Mouse (Mus musculus): Measurements from ENCODE around the gene Padi6. TPM values are rescaled to one million over a fixed set of nuclear protein-coding genes. Genes with fewer than 3 reads are reported as not detected.

The Padi6 gene
- polyA plus RNA-seq, 1 experiment from 2014 or later = 0.12 TPM

DNA sequence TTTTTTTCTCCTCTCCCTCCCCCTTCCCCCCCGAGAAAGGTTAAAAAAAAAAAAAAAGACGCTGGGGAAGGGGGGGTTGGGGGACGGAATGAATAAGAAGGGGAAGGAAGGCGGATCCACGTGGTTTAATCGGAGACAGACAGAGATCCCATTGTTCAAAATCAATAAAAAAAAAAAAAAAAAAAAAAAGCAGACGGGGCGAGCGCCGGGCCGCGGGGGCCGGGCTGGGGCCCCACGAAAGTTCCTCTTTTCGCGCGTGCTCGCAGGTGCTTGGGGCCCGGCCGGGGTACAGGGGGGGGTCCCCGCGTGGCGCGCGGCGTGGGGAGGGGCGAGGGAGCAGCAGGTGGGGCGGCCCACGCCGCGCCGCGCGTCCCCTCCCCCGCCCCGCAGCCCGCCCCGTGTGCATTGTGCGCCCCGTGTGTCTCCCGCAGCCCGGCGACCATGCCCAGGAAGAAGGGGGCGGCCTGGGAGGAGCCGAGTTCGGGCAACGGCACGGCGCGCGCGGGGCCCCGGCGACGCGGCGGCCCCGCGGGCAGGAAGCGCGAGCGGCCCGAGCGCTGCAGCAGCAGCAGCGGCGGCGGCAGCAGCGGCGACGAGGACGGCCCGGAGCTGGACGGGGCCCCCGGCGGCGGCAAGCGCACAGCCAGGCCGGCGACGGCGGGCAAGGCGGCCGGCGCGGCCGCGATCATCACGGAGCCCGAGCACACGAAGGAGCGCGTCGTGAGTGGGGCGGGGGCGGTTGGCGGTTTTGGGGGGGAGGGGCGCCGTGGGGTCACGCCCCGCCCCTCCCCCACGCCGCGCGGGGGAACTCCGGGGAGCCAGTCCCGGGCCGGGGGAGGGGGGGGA lies 40.5 kb downstream of the Padi6 start:
- Histone ChIP-seq H3K4me2 (peak overlapping the region; percentile 87), H3K9me3 (no peaks in the 10 kb centered on the region), H3K27ac (peak overlapping the region; percentile 94), H3K36me3 (replicated peaks) (no peaks in the 10 kb centered on the region), H3K4me1 (peaks cover 51% of the 10 kb centered on the region), H3K9ac (peak overlapping the region; percentile 88), H3K4me3 (peak overlapping the region; percentile 95), H3K27me3 (replicated peaks) (peaks cover 25% of the 10 kb centered on the region)
- under 1% methylated on average over 54 of the region's 107 CpGs for WGBS
- ATAC-seq (replicated peaks) = peak; percentile 19

DNA sequence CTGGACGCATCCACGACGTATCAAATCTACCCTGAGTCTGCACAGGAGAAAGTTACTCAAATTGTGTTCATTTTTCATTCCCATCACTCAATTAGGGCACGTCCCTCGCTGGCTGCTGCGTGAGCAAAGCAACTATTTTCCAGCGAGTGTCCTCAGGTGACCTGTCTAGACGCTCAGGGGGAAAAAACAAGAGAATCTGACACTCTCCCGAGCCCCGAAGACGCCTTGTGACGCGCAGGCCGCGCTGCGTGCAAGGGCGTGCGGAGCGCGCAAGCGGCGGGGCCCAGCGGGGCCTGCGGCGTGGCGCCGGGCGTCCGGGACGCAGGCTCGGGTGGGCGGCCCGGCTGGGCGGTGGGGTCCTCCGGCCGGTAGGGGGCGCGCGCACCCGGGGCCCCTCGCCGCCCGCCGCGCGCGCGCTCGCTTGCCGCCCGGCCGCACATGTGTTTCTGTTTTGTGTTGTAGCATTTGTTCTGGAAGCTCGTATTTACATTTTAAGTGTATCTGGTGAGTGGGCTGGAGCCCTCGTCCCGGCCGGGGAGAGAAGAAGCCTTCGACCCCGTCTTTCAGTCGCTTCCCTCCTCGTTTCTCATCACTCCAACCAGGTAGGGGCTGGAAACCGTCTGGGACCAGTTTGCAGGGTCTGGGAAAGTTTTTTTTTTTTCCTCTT lies 41.3 kb downstream of the Padi6 start:
- peaks cover 25% of the 10 kb centered on the region for H3K27me3 ChIP-seq (replicated peaks)
- H3K9ac ChIP-seq = peak overlapping the region; percentile 88
- peak; percentile 57 for ATAC-seq (replicated peaks)
- under 1% methylated on average over 61 of the region's 61 CpGs for WGBS
- peak overlapping the region; percentile 94 for H3K27ac ChIP-seq
- H3K4me2 ChIP-seq = peak overlapping the region; percentile 87
- H3K36me3 ChIP-seq (replicated peaks) = no peaks in the 10 kb centered on the region
- no peaks in the 10 kb centered on the region for H3K9me3 ChIP-seq
- peaks cover 51% of the 10 kb centered on the region for H3K4me1 ChIP-seq
- H3K4me3 ChIP-seq = peak overlapping the region; percentile 95

DNA sequence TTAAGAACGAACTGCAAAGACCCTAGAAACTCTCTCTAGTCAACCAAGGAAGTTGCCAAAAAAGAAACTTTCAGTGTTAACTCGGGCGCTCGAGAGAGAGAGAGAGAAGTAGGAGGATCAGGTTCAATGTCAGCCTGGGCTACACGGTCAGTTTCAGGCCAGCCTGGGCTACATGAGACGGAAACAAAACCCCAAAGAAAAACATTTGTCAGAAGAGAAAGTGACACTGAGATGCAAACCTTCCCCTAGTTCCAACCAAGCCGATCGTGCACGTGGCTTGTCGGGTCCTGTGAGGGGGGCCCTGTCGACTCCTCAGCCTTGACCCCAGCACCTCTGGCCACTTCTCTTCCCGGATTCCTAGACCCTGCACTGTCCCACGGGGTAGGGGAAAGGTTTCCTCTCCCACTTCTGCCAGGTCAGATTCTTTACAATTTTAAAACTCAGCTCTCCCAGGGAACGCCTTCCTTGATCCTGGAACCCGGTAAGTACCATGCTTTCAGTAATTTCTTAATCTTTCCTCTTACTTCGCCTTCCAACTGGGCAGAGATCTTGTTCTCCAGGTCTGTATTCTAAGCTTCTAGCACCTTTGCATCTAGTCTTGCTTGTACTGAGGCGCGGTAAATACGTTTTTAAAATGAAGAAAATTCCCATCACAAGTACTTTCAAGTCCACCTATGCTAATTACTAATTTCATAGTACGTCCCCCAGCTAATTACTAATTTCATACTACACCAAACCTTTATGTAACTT lies 42.0 kb downstream of the Padi6 start, which contains the start of gene Rcc2:
Rcc2 (plus strand) TSS at position 273 of the 750 bp plus-strand sequence.
- peaks cover 47% of the 10 kb centered on the region for H3K4me1 ChIP-seq
- H3K27ac ChIP-seq = peak within 1 kb of the TSS; percentile 94
- H3K9me3 ChIP-seq = no peaks in the 10 kb centered on the region
- H3K27me3 ChIP-seq (replicated peaks) = peaks cover 25% of the 10 kb centered on the region
- H3K36me3 ChIP-seq (replicated peaks) = no peaks in the 10 kb centered on the region
- peak within 1 kb of the TSS; percentile 87 for H3K4me2 ChIP-seq
- peak within 1 kb of the TSS; percentile 88 for H3K9ac ChIP-seq
- 7% methylated on average over 20 of the region's 20 CpGs for WGBS
- peak within 1 kb of the TSS; percentile 95 for H3K4me3 ChIP-seq
- no peak for ATAC-seq (replicated peaks)

DNA sequence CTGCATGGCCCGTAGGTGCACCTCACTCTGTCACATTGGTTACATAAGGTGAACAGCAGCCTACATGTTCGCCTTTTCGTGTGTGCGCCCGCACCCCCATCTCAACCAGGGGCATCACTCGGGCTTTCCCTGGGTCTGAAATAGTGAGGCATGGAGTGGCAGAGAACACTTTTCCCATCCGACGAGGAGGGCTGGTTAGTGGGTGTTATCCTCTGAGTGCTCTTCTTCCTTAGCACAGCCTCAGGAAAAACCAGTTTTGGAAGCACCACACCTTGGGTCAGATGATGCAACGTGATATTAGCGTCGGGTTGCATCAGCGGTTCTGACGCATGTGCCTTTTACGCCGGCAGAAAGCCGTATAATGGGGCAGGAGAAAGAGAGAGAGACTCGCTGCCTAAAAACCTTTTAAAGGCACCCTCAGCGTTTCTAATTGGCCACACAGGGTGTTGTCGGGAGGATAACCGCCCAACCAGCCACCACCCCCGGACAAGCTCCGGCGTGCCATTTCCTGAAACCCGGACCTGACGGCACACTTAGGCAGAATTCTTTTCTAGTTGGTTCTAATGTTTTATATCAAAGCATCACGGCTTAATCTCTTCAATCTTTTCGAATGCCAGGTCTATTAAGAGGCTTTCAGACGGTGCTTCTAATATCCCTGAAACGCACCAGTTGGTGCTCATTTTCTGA lies 42.9 kb downstream of the Padi6 start:
- Histone ChIP-seq H3K9me3 (no peaks in the 10 kb centered on the region), H3K4me1 (peaks cover 39% of the 10 kb centered on the region), H3K27me3 (replicated peaks) (peaks cover 25% of the 10 kb centered on the region), H3K9ac (no peak overlapping the region), H3K4me2 (peak overlapping the region; percentile 87), H3K4me3 (peak overlapping the region; percentile 25), H3K27ac (no peak overlapping the region), H3K36me3 (replicated peaks) (no peaks in the 10 kb centered on the region)
- ATAC-seq (replicated peaks) = no peak
- 5% methylated on average over 29 of the region's 29 CpGs for WGBS

DNA sequence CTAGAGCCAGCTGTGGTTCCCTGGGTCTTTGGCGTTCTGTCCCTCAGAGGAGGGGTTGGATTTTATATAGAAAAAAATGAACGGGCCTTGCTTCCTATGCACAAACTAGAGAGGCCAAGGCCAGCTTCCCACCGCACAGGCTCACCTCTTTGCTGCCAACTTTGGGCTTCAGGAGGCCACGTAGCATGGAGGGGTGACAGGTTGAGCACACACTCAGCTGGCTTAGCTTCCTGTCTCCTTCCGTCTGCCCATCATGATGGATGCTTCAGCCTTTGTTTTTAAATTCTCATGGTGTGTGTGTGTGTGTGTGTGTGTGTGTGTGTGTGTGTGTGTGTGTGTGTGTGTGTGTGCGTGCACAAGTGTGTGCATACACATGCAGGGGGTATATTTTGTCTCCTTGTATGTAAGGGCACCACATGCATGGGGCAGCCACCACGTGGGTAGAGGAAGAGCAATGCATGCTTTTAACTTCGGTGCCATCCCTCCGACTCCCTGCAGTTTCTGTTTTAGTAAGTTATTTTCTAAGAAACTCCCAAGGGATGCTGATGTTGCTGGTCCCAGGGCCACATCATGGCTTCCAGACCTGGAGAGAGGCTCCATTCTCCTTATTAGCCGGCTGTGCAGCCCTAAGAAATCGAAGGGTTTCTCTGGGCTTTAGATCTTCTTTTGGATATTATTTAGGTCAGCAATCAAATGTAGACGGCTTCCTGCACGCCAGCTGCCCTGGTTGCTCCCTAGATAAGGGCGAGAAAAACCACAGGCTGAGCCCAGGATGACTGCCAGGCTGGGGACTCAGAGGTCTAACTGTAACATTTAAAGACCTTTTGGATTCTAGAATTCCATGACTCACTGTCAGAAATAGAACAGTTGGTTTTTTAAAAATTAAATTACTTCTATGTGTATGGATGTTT lies 46.5 kb downstream of the Padi6 start:
- Histone ChIP-seq H3K9ac (no peak overlapping the region), H3K27me3 (replicated peaks) (peaks cover 25% of the 10 kb centered on the region), H3K4me1 (peaks cover 18% of the 10 kb centered on the region), H3K27ac (no peak overlapping the region), H3K4me2 (no peak overlapping the region), H3K36me3 (replicated peaks) (no peaks in the 10 kb centered on the region), H3K4me3 (no peak overlapping the region), H3K9me3 (no peaks in the 10 kb centered on the region)
- no peak for ATAC-seq (replicated peaks)
- 79% methylated on average over 13 of the region's 14 CpGs for WGBS

DNA sequence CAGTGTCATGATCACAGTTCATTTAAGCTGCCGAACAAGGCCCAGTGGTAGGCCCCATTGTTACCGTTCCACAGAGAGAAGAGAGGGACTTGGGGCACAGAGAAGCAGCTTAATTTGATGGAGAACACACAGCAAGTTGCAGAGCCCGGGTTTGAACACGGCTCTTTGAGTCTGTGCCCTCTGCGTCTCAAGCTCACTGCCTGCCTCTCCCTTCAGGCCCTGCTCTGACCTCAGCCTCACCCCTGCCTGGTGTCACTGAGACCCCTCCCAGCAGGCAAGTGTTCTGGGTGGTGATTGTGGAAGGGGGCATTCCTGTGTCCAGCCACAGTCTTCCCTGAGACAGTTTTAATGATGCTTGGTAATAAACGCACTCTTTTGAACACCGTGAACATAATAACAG lies 47.3 kb downstream of the Padi6 start:
- ATAC-seq (replicated peaks) = no peak
- H3K9me3 ChIP-seq = no peaks in the 10 kb centered on the region
- no peak overlapping the region for H3K9ac ChIP-seq
- no peaks in the 10 kb centered on the region for H3K36me3 ChIP-seq (replicated peaks)
- no peak overlapping the region for H3K27ac ChIP-seq
- 73% methylated on average over 7 of the region's 7 CpGs for WGBS
- H3K4me2 ChIP-seq = no peak overlapping the region
- H3K4me3 ChIP-seq = no peak overlapping the region
- H3K27me3 ChIP-seq (replicated peaks) = peaks cover 17% of the 10 kb centered on the region
- H3K4me1 ChIP-seq = peaks cover 10% of the 10 kb centered on the region; the same call in 1 of the 2 replicates

DNA sequence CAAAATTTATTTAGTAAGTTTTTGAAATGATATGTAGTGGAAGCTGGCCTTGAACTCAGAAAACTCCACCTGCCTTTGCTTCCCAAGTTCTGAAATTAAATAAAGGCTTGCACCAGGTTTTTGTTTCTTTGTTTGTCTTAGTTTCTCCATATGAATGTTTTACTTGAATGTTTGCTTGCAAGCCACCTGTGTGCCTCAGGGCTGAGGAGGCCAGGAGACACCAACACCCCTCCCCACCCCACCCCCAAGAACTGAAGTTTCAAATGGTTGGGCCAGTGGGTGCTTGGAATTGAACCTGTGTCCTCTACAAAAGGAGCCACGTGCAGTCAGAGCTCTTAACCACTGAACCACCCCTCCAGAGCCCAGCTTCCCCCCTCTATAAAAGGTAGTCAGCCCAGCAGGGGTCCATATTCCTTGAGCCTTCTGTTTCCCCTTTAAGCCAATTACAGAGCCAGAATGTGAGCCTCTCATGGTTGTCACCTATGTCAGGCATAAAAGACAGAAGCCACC lies 47.8 kb downstream of the Padi6 start:
- Histone ChIP-seq H3K27ac (no peak overlapping the region), H3K9ac (no peak overlapping the region), H3K27me3 (replicated peaks) (peaks cover 16% of the 10 kb centered on the region), H3K4me1 (peaks cover 5% of the 10 kb centered on the region; the same call in 1 of the 2 replicates), H3K4me2 (no peak overlapping the region), H3K36me3 (replicated peaks) (no peaks in the 10 kb centered on the region), H3K4me3 (no peak overlapping the region), H3K9me3 (no peaks in the 10 kb centered on the region)
- WGBS = 12% methylated on average over 1 of the region's 1 CpGs
- ATAC-seq (replicated peaks) = no peak

DNA sequence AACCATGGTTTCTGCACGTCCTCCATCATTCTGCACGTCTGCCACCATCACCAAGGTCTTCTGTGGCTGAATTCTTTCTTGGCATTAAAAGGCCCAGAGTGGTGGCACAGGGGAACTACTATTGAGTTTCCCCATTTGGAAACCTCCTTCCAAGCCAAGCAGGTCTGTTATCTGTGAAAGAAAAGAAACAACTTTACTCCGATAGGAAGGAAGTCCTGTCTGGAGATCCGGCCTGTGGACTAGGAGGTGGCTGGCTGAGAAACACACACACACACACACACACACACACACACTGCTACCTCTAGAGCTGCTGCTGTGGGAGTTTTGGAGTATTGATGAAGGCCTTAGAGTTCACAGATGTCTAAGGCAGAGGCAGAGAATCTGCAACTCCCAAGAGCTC lies 48.9 kb downstream of the Padi6 start:
- Histone ChIP-seq H3K4me3 (no peak overlapping the region), H3K36me3 (replicated peaks) (no peaks in the 10 kb centered on the region), H3K4me2 (no peak overlapping the region), H3K4me1 (no peaks in the 10 kb centered on the region), H3K9ac (no peak overlapping the region), H3K27me3 (replicated peaks) (peaks cover 7% of the 10 kb centered on the region), H3K9me3 (no peaks in the 10 kb centered on the region), H3K27ac (no peak overlapping the region)
- 91% methylated on average over 4 of the region's 4 CpGs for WGBS
- ATAC-seq (replicated peaks) = no peak

DNA sequence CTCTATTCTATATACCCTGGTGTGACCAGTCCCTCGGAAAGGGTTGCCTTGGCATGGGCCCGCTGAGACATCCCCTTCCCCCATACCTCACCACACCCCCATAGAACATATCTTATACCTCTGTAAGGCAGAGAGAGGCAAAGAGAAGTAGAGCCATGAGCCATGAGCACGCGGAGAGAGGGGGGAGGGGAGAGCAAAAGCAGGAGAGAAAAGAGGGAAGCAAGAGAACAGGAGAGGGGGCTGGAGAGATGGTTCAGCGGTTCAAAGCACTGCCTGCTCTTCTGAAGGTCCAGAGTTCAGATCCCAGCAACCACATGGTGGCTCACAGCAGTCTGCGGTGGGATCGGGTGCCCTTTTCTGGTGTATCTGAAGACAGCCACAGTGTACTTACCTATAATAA lies 51.0 kb downstream of the Padi6 start:
- Histone ChIP-seq H3K27me3 (replicated peaks) (no peaks in the 10 kb centered on the region), H3K36me3 (replicated peaks) (no peaks in the 10 kb centered on the region), H3K9me3 (no peaks in the 10 kb centered on the region), H3K4me2 (no peak overlapping the region), H3K9ac (no peak overlapping the region), H3K27ac (no peak overlapping the region), H3K4me1 (no peaks in the 10 kb centered on the region), H3K4me3 (no peak overlapping the region)
- no peak for ATAC-seq (replicated peaks)
- 63% methylated on average over 7 of the region's 7 CpGs for WGBS

DNA sequence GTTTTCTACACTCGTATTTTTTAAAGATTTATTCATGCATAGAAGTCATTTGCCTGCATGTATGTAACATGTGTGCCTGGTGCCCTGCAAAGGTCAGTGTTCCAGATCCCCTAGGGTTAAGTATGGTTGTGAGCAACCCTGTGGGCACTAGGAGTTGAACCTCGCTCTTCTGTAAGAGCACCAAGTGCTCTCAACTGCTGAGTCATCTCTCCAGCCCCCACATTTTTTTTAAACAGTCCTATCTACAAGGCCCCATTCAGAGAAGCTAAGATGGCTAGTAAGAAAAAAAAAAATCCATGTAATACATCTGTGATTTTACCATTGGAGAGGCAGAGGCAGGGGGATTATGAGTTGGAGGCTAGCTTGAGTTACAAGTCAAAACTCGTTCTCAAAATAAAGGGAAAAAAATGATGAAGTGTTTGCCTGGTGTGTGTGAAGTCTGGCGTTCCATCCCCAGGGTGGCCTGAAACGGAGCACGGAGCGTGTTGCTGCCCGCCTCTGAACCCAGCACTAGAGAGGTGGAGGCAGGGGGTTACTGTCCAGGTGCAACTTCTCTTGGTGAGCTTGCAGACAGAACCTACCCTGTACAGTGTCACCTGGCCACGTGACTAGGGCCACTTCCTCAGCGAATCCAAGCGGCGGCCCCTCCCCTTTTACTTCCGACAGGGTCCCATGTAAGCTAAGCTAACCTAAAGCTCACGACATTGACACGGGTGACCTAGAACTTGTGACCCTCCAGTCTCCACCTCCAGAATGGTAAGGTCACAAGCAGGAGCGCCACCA lies 52.4 kb downstream of the Padi6 start:
- Histone ChIP-seq H3K9me3 (no peaks in the 10 kb centered on the region), H3K4me3 (no peak overlapping the region), H3K27ac (no peak overlapping the region), H3K9ac (no peak overlapping the region), H3K4me1 (no peaks in the 10 kb centered on the region), H3K36me3 (replicated peaks) (no peaks in the 10 kb centered on the region), H3K27me3 (replicated peaks) (no peaks in the 10 kb centered on the region), H3K4me2 (no peak overlapping the region)
- WGBS = 81% methylated on average over 16 of the region's 16 CpGs
- ATAC-seq (replicated peaks) = no peak
